Mouse (Mus musculus): ENCODE data around the gene Blm.

GRCm38 (mm10) chr7:80512408-80513085, 22.4 kb downstream of the Blm start:
- no peak for TF ChIP-seq CTCF (IDR thresholded peaks at IDR 0.05; ENCODE audit: control insufficient read depth, insufficient read depth, low read length)
- TF ChIP-seq POLR2A (IDR thresholded peaks at IDR 0.05; ENCODE audit: borderline replicate concordance, control insufficient read depth, low read depth, low read length): no peak
